Mouse (Mus musculus): ENCODE measurements at regions not wholly inside any gene's neighbourhood (a gene's known extent, or its start where the extent isn't known, plus 50 kb on each side); places are given as distances from the start of the nearest gene placed in this dataset.
"Not testable (repeated sequence)": the region's sequence is repeated elsewhere in the genome, so short reads cannot be mapped to it uniquely, and the experiment has no call there.

GRCm38 (mm10) chr6:89052758-89053460 is 150.9 kb downstream of the Tpra1 start:
- no peak for DNase-seq (ENCODE audit: low spot score)

GRCm38 (mm10) chr6:89054060-89054459 is 152.0 kb downstream of the Tpra1 start:
- no peak for DNase-seq (ENCODE audit: low spot score)

GRCm38 (mm10) chr6:89059431-89059975 is 157.5 kb downstream of the Tpra1 start:
- no peak for DNase-seq (ENCODE audit: low spot score)

- DNase-seq (ENCODE audit: low spot score): no peak
These were observed 163.0 kb downstream of the Tpra1 start for GRCm38 (mm10) chr6:89064977-89065580.

- peak; percentile 66 for DNase-seq (ENCODE audit: low spot score)
These were observed 164.5 kb downstream of the Tpra1 start for GRCm38 (mm10) chr6:89066588-89066987.

GRCm38 (mm10) chr6:89068286-89068685 is 166.2 kb downstream of the Tpra1 start:
- DNase-seq (ENCODE audit: low spot score): no peak

- no peak for DNase-seq (ENCODE audit: low spot score)
These were observed 167.1 kb downstream of the Tpra1 start for GRCm38 (mm10) chr6:89069108-89069507.

- DNase-seq (ENCODE audit: low spot score): peak; percentile 83
These were observed 168.0 kb downstream of the Tpra1 start for GRCm38 (mm10) chr6:89070011-89070410.

- peak; percentile 74 for DNase-seq (ENCODE audit: low spot score)
These were observed 169.7 kb downstream of the Tpra1 start for GRCm38 (mm10) chr6:89071766-89072165.

- no peak for DNase-seq (ENCODE audit: low spot score)
These were observed 170.5 kb downstream of the Tpra1 start for GRCm38 (mm10) chr6:89072569-89072968.

- DNase-seq (ENCODE audit: low spot score): no peak
These were observed 179.7 kb downstream of the Tpra1 start for GRCm38 (mm10) chr6:89081624-89082300.

GRCm38 (mm10) chr6:89084437-89084836 is 182.4 kb downstream of the Tpra1 start:
- DNase-seq (ENCODE audit: low spot score): no peak

- DNase-seq (ENCODE audit: low spot score): no peak
These were observed 183.1 kb downstream of the Tpra1 start for GRCm38 (mm10) chr6:89085151-89085550.

GRCm38 (mm10) chr6:89087620-89088019 is 185.6 kb downstream of the Tpra1 start:
- DNase-seq (ENCODE audit: low spot score): no peak

GRCm38 (mm10) chr6:89090096-89090495 is 188.0 kb downstream of the Tpra1 start:
- DNase-seq (ENCODE audit: low spot score): no peak

- no peak for DNase-seq (ENCODE audit: low spot score)
These were observed 193.9 kb downstream of the Tpra1 start for GRCm38 (mm10) chr6:89095911-89096310.

- no peak for DNase-seq (ENCODE audit: low spot score)
These were observed 195.5 kb downstream of the Tpra1 start for GRCm38 (mm10) chr6:89097531-89097930.

GRCm38 (mm10) chr6:89119241-89119640 is 217.2 kb downstream of the Tpra1 start:
- DNase-seq (ENCODE audit: low spot score): no peak

- DNase-seq (ENCODE audit: low spot score): peak; percentile 21
These were observed 219.1 kb downstream of the Tpra1 start for GRCm38 (mm10) chr6:89121023-89121745.

GRCm38 (mm10) chr6:89121746-89122070 is 219.7 kb downstream of the Tpra1 start:
- DNase-seq (ENCODE audit: low spot score): no peak

- no peak for DNase-seq (ENCODE audit: low spot score)
These were observed 223.9 kb downstream of the Tpra1 start for GRCm38 (mm10) chr6:89125916-89126315.

GRCm38 (mm10) chr6:89128141-89128540 is 226.1 kb downstream of the Tpra1 start:
- DNase-seq (ENCODE audit: low spot score): not testable (repeated sequence)

Measured in retina, embryonic 14.5 days (tissue).